Mouse (Mus musculus): ENCODE data around the gene Bri3.

Bri3 gene

GRCm38 (mm10) chr5:144234714-144235113 lies 9.5 kb upstream of the Bri3 start:
- no peak for DNase-seq (ENCODE audit: low spot score)

GRCm38 (mm10) chr5:144238969-144239368 lies 5.3 kb upstream of the Bri3 start:
- DNase-seq (ENCODE audit: low spot score), result no peak

- no peak for DNase-seq (ENCODE audit: low spot score)
Measured at GRCm38 (mm10) chr5:144245592-144245991, 1.4 kb downstream of the Bri3 start.

GRCm38 (mm10) chr5:144246669-144247068 lies 2.4 kb downstream of the Bri3 start:
- DNase-seq (ENCODE audit: low spot score), result no peak

- DNase-seq (ENCODE audit: low spot score), result no peak
Measured at GRCm38 (mm10) chr5:144247307-144247706, 3.1 kb downstream of the Bri3 start.

- no peak for DNase-seq (ENCODE audit: low spot score)
Measured at GRCm38 (mm10) chr5:144247906-144248585, 3.8 kb downstream of the Bri3 start.

- DNase-seq (ENCODE audit: low spot score), result no peak
Measured at GRCm38 (mm10) chr5:144249871-144250270, 5.6 kb downstream of the Bri3 start.

GRCm38 (mm10) chr5:144251876-144252577 lies 7.8 kb downstream of the Bri3 start:
- no peak for DNase-seq (ENCODE audit: low spot score)

- no peak for DNase-seq (ENCODE audit: low spot score)
Measured at GRCm38 (mm10) chr5:144253212-144253611, 9.0 kb downstream of the Bri3 start.

- peak; percentile 85 for DNase-seq (ENCODE audit: low spot score)
Measured at GRCm38 (mm10) chr5:144254122-144254810, 10.0 kb downstream of the Bri3 start.

GRCm38 (mm10) chr5:144254811-144255631 lies 10.8 kb downstream of the Bri3 start:
- DNase-seq (ENCODE audit: low spot score), result peak; percentile 84

GRCm38 (mm10) chr5:144255632-144256540 lies 11.6 kb downstream of the Bri3 start:
- peak; percentile 45 for DNase-seq (ENCODE audit: low spot score)

GRCm38 (mm10) chr5:144256541-144256870 lies 12.3 kb downstream of the Bri3 start:
- DNase-seq (ENCODE audit: low spot score), result no peak

- no peak for DNase-seq (ENCODE audit: low spot score)
Measured at GRCm38 (mm10) chr5:144256888-144257287, 12.7 kb downstream of the Bri3 start.

- DNase-seq (ENCODE audit: low spot score), result no peak
Measured at GRCm38 (mm10) chr5:144257451-144258110, 13.3 kb downstream of the Bri3 start.

- no peak for DNase-seq (ENCODE audit: low spot score)
Measured at GRCm38 (mm10) chr5:144258131-144258611, 13.9 kb downstream of the Bri3 start.

- no peak for DNase-seq (ENCODE audit: low spot score)
Measured at GRCm38 (mm10) chr5:144258687-144259086, 14.4 kb downstream of the Bri3 start.

GRCm38 (mm10) chr5:144259228-144259627 lies 15.0 kb downstream of the Bri3 start:
- DNase-seq (ENCODE audit: low spot score), result no peak

- DNase-seq (ENCODE audit: low spot score), result no peak
Measured at GRCm38 (mm10) chr5:144260464-144260863, 16.2 kb downstream of the Bri3 start.

GRCm38 (mm10) chr5:144261309-144261708 lies 17.1 kb downstream of the Bri3 start:
- no peak for DNase-seq (ENCODE audit: low spot score)
